Mouse (Mus musculus) lung, postnatal 0 days (tissue): ENCODE results near the gene Os9. TPM values are rescaled to one million over a fixed set of nuclear protein-coding genes. Genes with fewer than 3 reads are reported as not detected.

Experiments
- ATAC-seq: fragments of 200-750 bp; cut with Nextera tagmentation; 2 replicates; pipeline ENCODE4 v1.8.0; 2017; ENCODE audit warnings: moderate library complexity
- DNase-seq: peaks from one replicate; pipeline ENCODE4 v3.0.0-alpha.2; 2016; ENCODE audit warnings: low spot score
- H3K27ac ChIP-seq: fragments of 300-500 bp; sonication (generic); 2 replicates; pipeline ENCODE4 v1.5.1; 2014; ENCODE audit warnings: antibody characterized with exemption, mild to moderate bottlenecking, low read length, mixed read lengths
- H3K27me3 ChIP-seq: fragments of 300-500 bp; sonication (generic); replicated peaks from 2 replicates; pipeline ENCODE4 v1.6.1; 2014; ENCODE audit warnings: low read length, mixed read lengths; ENCODE audit not compliant: insufficient read depth
- H3K36me3 ChIP-seq: fragments of 300-500 bp; sonication (generic); 2 replicates; pipeline ENCODE4 v1.6.1; 2014; ENCODE audit warnings: low read length, mixed read lengths; ENCODE audit not compliant: insufficient read depth
- H3K4me1 ChIP-seq: fragments of 300-500 bp; sonication (generic); 2 replicates; pipeline ENCODE4 v1.6.1; 2014; ENCODE audit warnings: antibody characterized with exemption, low read depth, low read length, mixed read lengths; ENCODE audit not compliant: insufficient read depth
- H3K4me2 ChIP-seq: fragments of 300-500 bp; sonication (generic); replicated peaks from 2 replicates; pipeline ENCODE4 v1.6.1; 2014; ENCODE audit warnings: low read depth, mild to moderate bottlenecking, low read length, moderate library complexity, mixed read lengths
- H3K4me3 ChIP-seq: fragments of 300-500 bp; sonication (generic); 2 replicates; pipeline ENCODE4 v1.5.1; 2014; ENCODE audit warnings: low read depth, low read length
- H3K9ac ChIP-seq: fragments of 300-500 bp; sonication (generic); replicated peaks from 2 replicates; pipeline ENCODE4 v1.6.1; 2014; ENCODE audit warnings: low read depth, mild to moderate bottlenecking
- H3K9me3 ChIP-seq: fragments of 300-500 bp; sonication (generic); 2 replicates; pipeline ENCODE4 v1.6.1; 2016; ENCODE audit warnings: low read length, mixed read lengths
- CTCF ChIP-seq: IDR thresholded peaks from 2 replicates; pipeline ENCODE4 v1.5.1; 2016; ENCODE audit warnings: antibody characterized with exemption, mild to moderate bottlenecking
- EP300 ChIP-seq: IDR thresholded peaks from 2 replicates; pipeline ENCODE4 v1.6.1; 2016; ENCODE audit warnings: antibody characterized with exemption, mild to moderate bottlenecking, control low read depth
- WGBS: fragments of 180-500 bp; shearing (Covaris S2); extraction: QIAGEN DNeasy Blood & Tissue Kit; methylation state at CpG from one replicate; pipeline ENCODE4 v1.1.7; 2014; 5-methylcytosine and 5-hydroxymethylcytosine counted together
- polyA plus RNA-seq: library from polyadenylated mRNA; unstranded; fragments of >200 nt; fragmentation: Nextera tagmentation; extraction: Ambion mirVana; gene quantifications from 2 replicates; pipeline ENCODE4 v1.2.1, GENCODE M21; 2015

Gene Os9
- polyA plus RNA-seq, 1 experiment from 2014 or later = 112 TPM

GRCm38 (mm10) chr10:127099868-127100267 lies 21.1 kb downstream of the Os9 start:
- Histone ChIP-seq H3K4me3 (no peak overlapping the region), H3K27me3 (no peaks in the 10 kb centered on the region), H3K9ac (no peak overlapping the region), H3K36me3 (peaks cover 20% of the 10 kb centered on the region), H3K9me3 (no peaks in the 10 kb centered on the region), H3K4me2 (no peak overlapping the region), H3K27ac (no peak overlapping the region), H3K4me1 (no peaks in the 10 kb centered on the region)
- DNase-seq = no peak
- WGBS = 89% methylated on average over 15 of the region's 15 CpGs
- ATAC-seq = no peak
- TF ChIP-seq EP300 (no peak), CTCF (no peak)

- H3K9ac ChIP-seq = no peak overlapping the region
- no peaks in the 10 kb centered on the region for H3K27me3 ChIP-seq
- TF ChIP-seq EP300 = no peak
- no peak for TF ChIP-seq CTCF
- DNase-seq (no peak), ATAC-seq (no peak)
- H3K27ac ChIP-seq = no peak overlapping the region
- H3K4me1 ChIP-seq = no peaks in the 10 kb centered on the region
- no peaks in the 10 kb centered on the region for H3K9me3 ChIP-seq
- H3K4me2 ChIP-seq = no peak overlapping the region
- peaks cover 20% of the 10 kb centered on the region for H3K36me3 ChIP-seq
- 87% methylated on average over 10 of the region's 10 CpGs for WGBS
- no peak overlapping the region for H3K4me3 ChIP-seq
Observed at GRCm38 (mm10) chr10:127099191-127099590, 21.7 kb downstream of the Os9 start.

DNA sequence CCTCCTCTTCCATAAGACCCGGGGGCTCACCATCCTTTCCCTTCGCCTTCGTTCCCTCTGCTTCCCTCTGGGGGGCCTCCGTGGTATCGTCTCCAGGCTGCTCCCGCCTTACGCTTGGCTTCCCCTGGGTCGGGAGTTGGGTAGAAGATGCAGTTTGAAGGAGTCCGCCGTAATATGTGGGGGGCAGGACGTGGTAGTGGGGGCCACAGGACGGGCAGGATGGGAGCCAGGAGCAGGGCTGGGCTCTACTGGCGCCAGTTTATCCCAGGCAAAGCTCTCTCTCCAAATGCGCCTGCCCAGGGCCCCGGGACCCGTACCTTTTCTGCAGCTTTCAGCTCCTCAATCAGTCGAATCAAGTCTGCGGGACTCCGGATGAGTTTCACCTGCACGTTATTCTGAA lies 22.4 kb downstream of the Os9 start:
- WGBS = 78% methylated on average over 20 of the region's 20 CpGs
- Histone ChIP-seq H3K9me3 (no peaks in the 10 kb centered on the region), H3K27ac (no peak overlapping the region), H3K9ac (no peak overlapping the region), H3K4me2 (no peak overlapping the region), H3K4me1 (no peaks in the 10 kb centered on the region), H3K27me3 (no peaks in the 10 kb centered on the region), H3K4me3 (no peak overlapping the region), H3K36me3 (peaks cover 20% of the 10 kb centered on the region)
- DNase-seq = no peak
- TF ChIP-seq EP300 (no peak), CTCF (no peak)
- ATAC-seq = no peak

GRCm38 (mm10) chr10:127094382-127094802 lies 26.5 kb downstream of the Os9 start:
- 0 out of 2 replicates have a peak overlapping the region, but pooled peaks have one; percentile 14 for H3K4me2 ChIP-seq
- peaks cover 32% of the 10 kb centered on the region for H3K27me3 ChIP-seq
- H3K9me3 ChIP-seq = no peaks in the 10 kb centered on the region
- peaks cover 13% of the 10 kb centered on the region; the same call in 1 of the 2 replicates for H3K4me1 ChIP-seq
- H3K9ac ChIP-seq = no peak overlapping the region
- H3K36me3 ChIP-seq = peaks cover 18% of the 10 kb centered on the region
- ATAC-seq (peak; percentile 79), DNase-seq (peak; percentile 86)
- TF ChIP-seq EP300 (peak; percentile 42; the same call in 1 of the 2 replicates), CTCF (no peak)
- 20% methylated on average over 7 of the region's 7 CpGs for WGBS
- peak overlapping the region; percentile 59 for H3K27ac ChIP-seq
- no peak overlapping the region for H3K4me3 ChIP-seq

- 37% methylated on average over 4 of the region's 4 CpGs for WGBS
- Histone ChIP-seq H3K4me1 (peaks cover 13% of the 10 kb centered on the region; the same call in 1 of the 2 replicates), H3K9ac (no peak overlapping the region), H3K36me3 (peaks cover 10% of the 10 kb centered on the region; the same call in 1 of the 2 replicates), H3K4me3 (no peak overlapping the region), H3K9me3 (no peaks in the 10 kb centered on the region), H3K4me2 (no peak overlapping the region), H3K27me3 (peaks cover 32% of the 10 kb centered on the region), H3K27ac (no peak overlapping the region)
- ATAC-seq (no peak), DNase-seq (no peak)
- TF ChIP-seq EP300 (no peak), CTCF (no peak)
Observed at GRCm38 (mm10) chr10:127092742-127093141, 28.2 kb downstream of the Os9 start.

GRCm38 (mm10) chr10:127091507-127092396 lies 29.2 kb downstream of the Os9 start:
- TF ChIP-seq EP300 (no peak), CTCF (peak; percentile 34)
- peak; percentile 55 for DNase-seq
- Histone ChIP-seq H3K9ac (no peak overlapping the region), H3K4me2 (peak overlapping the region; percentile 47), H3K36me3 (peaks cover 3% of the 10 kb centered on the region; the same call in 1 of the 2 replicates), H3K4me1 (peaks cover 13% of the 10 kb centered on the region; the same call in 1 of the 2 replicates), H3K27ac (no peak overlapping the region), H3K4me3 (peak overlapping the region; percentile 15; the same call in 1 of the 2 replicates), H3K9me3 (no peaks in the 10 kb centered on the region), H3K27me3 (peaks cover 32% of the 10 kb centered on the region)
- 15% methylated on average over 48 of the region's 51 CpGs for WGBS
- ATAC-seq = peak; percentile 46
